Mouse (Mus musculus) E14TG2a.4 (cell line): ENCODE data around the gene Stra6.

Source experiments
- CTCF ChIP-seq: conservative IDR thresholded peaks from 2 replicates; pipeline ENCODE4 v1.5.1; 2014; ENCODE audit warnings: low read length
- NANOG ChIP-seq: IDR thresholded peaks from 2 replicates; pipeline ENCODE4 v1.6.1; 2014; ENCODE audit warnings: borderline replicate concordance, low read length, mixed read lengths

DNA sequence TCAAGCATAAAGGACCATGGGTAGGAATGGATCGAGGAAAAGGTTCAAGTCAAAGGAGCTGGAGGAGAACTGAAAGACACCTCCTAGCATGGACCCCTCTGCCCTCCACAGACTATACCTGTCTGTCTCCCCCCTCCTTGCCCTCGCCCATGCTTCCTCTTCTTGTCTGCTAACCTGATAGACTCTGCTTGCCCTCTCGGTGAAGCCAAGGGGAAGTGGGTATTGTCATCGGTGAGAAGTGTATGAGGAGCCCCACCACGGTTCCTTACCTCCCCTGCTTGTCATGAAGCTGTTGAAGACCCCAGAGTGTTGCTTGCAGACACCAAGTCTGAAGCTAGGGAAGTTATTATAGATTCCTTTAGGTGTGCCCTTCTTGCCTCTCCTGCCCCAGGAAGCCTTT lies 96.7 kb downstream of the Stra6 start:
- TF ChIP-seq CTCF (no peak), NANOG (no peak)
